Mouse (Mus musculus): ENCODE data around the gene Lhx8. TPM values are rescaled to one million over a fixed set of nuclear protein-coding genes. Genes with fewer than 3 reads are reported as not detected.

The Lhx8 gene
- under 1 TPM in 3 of 4 experiments, not detected in 1; 0.31 to 0.55 (median 0.38) TPM for total RNA-seq (2022)

DNA sequence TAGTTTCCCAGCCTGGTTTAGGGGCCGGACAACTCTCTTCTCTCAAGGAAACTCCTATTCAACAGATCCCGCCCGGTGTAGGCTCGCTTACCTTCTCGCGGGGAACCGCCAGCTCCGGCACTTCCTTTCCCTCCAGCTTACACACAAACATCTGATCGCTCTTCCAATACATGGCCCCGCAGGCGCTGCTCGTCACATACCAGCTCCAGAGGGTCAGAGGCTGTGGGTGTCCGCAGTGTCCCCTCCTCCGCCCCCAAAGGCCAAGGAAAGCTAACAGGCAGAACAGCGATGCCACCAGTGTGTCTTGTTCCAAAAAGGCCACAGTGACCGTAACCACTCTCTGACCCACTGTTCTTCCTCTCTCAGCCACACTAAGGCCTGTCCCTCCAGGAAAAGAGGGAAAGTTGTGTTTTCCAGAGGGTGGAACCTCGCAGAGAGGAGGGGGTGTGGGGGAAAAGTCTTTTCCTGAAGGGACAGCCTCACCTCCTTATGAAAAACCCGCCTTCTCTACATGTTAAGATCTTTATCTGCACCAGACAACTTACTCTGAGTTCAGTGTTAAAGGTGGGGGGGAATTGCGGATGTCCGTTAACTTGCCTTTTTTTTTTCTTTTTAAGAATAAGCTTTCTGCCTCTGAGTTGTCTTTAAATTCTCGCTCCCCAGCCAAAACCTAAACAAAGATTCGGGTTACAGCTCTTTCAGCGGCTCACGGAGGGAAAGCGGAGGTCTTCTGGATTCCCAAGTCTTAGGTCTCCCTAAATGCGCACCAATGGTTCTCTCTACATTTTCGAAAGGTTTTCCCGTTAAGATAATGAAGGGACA is at the start of gene Lhx8:
Lhx8 (minus strand) TSS at position 479 of the 822 bp plus-strand sequence.
- DNase-seq = no peak

DNA sequence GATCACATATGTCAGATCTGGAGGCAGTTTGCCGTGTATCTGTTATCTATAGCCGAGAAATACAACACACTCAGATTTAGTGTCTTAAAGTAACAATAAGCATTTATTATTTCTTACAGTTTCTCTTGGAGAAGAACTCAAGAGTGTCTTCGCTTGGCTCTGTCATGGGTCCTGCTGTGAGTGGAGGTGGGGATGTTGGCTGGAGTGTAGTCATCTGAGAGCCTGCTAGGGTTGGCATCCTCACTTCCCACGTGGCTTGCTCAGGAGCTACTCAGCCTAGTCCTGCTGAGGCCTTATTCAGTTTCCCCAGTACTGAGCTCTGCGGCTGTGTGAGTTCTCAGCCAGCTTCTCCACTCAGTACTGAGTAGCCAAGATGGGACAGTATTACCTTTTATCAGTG is 43.1 kb upstream of the Lhx8 start:
- DNase-seq = no peak

DNA sequence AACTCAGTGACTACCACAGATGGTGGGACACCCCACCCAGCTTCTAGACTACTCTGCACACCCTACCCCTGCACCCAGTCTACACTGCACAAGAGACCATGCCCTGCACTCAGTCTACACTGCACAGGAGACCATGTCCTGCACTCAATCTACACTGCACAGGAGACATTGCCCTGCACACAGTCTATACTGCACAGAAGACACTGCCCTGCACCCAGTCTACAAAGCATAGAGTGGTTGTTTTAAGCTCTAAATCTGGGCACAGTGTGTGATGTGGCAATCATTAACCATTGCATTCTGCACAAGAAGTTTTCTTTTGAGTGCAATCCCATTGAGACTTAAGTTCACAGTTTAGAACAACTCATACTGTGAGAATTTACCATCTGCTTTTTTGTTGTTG is 42.2 kb upstream of the Lhx8 start:
- no peak for DNase-seq

DNA sequence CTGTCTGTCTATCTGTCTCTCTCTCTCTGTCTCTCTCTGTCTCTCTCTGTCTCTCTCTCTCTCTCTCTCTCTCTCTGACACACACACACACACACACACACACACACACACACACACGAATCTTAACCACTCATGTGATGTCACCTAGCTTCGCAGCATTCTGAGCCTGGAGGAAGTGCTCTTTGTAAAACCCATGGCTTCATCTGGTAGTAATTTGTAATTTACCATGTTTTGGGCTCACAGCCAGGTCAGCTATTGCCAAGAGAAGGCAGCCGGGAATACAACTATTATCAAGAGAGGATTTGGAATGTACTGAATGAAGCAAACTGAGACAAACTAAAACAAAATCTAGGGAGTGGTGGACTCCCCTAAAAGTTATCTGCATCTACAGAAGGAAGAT is 36.9 kb upstream of the Lhx8 start:
- no peak for DNase-seq

DNA sequence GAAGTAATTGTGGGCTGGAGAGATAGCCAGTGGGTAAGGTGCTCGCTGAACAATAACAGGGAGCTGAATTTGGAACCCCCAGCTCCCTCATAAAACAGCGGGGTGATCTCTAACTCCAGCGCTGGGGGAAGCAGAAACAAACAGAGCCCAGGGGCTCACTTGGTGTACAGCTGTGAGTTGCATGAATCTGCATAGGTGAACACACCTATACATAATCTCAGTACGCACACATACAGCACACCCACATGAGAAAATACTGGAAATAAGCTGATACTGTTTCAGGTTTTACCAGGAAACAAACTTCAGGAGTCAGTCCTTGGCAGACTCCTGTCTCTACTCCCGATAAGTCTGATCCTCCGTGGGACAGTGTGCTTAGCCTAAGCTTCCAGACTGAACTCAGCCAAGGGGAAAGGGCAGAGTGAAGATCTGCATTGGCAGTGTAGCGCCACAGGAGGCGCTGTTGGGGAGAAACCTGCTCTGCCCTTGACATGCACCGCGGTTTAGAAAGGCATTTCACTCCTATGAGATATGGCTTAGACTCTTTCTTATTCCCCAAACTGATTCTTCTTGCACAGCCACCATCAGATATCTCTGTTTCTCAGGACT is 34.2 kb upstream of the Lhx8 start:
- no peak for DNase-seq

DNA sequence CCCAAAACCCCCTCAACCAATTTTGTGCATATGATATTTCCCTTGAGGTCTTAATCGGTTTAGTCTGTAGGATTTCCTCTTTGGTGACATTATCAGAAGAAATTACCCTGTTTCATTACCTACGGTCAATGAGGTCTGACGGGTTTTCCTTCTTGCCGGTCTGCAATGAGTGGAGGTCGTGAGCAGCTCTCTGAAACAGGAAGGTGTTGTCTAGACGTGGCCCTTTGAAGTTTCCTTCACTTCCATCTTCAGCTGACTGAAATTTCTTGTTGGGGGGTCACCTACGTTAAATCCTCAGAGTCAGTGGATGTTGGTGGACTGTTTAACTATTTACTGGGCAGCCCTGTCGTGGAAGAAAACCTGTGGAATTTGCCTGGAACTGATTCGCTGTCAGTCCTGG is 33.0 kb upstream of the Lhx8 start:
- no peak for DNase-seq

DNA sequence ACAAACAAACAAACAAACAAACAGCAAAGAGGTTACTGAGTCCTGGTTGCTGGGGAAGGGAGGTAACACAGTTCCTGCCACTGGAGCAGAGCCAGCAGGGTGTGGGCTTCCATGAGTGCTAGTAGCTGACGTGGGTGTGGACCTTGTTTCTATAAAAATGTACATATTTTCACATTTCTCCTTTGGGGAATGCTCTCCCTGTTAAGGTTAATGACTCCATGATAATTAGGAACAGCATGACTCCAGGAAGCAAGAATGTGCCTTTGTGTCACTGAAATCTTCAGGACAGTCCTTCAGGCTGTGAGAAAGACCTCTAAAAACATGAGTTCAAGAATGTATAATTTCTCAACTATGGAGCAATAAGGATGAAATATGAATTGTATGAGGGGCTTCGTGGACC is 28.8 kb upstream of the Lhx8 start:
- DNase-seq = no peak

DNA sequence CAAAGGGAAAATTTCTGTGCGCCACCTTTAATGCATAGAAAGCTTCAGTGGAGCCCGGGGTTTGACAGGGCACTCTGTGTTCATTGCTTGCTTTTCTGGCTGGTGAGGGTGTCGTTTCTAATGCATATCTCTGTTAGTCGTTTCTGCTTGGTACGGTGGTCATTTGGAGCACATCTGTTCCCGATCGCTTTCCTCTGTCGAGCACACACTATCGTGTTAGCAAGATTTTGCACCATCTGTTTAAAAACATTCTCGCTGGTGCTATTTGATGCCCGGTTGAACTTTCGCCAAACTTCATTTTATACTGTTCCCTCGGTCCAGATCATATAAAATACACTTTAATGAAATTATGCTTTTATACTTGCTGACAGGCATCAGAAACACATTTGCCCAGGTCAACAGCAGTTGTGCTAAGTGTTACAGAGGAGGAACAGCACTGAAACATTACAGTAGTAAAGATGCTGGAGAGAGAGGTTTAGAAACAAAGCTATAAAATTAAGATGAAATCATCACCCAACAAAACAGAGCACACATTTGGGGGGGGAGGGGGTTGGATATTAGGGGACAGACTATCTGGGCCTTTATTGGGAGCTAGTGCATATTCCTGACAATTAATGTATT is 9.9 kb upstream of the Lhx8 start:
- no peak for DNase-seq

DNA sequence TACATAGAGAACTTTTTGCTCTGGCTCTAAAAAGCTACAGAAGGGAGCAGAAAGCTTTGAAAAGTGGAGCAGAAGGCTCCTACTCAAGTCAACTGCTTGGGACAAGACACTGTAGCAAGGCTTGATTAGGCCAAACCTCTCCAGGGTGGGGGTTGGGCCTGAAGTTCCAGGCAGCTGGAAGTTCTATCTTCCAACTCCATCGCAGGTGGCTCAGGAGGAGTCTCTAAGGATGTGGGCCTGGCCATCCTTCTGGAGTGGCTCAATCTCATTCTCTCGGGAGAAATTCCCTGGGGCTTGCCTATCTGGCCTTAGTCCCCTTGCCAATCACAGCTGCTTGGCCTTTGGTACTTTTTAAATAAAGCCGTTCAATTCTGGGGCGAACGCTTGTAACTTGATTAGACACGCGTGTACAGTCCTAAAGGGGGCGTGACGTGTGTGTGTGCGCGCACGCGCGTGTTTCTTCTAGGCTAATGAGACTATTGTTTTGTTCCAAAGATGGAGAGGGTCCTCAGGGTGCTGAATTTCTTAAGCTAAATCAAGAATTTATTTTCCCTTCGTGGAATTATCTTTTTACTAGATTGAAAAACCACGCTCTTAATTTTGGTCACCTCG is 9.3 kb upstream of the Lhx8 start:
- no peak for DNase-seq

DNA sequence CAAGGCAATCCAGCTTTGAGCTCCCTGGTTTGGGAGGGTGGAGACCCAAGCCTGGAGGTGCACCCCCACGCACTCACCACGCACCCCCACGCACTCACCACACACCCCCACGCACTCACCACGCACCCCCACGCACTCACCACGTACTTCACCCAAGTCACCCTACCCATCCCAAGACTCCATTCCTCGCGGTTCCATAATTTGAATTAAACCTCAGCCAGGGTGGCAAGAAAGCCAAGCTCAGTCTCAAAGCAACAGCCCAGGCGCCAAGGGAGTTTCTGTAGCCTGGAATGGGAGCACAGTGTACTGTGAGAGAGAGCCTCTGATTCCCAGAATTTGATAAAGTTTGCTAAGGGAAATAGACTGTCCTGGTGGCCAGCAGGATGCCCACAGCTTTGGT is 4.3 kb upstream of the Lhx8 start:
- no peak for DNase-seq

DNA sequence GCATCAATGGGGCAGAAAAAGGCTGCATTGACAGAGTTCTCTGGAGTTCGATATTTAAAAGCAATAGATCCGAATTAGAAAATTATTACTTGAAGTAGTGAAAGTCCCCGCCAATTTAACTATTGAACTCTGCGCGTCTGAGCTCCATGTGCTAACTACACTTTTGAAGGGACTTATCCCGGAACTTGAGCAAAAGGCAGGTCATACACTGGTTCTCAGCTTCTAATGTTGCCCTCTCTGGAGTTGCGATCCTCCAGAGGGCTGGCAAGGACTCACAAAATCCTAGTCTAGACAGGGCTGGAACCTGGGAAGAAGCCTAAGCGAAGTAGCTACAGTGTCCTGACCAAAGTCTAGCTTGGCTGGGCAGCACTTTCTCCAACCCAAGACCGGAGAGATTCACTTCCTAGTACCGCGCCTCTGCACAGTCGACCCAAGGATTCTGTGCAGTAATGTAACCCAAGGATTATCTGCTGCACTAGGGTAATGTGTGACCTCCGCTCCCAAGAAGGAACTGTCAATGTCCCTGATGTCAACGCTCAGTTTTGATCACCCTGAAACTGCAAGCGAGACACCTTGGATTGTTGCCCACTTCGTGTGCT is 3.0 kb upstream of the Lhx8 start:
- DNase-seq = no peak

DNA sequence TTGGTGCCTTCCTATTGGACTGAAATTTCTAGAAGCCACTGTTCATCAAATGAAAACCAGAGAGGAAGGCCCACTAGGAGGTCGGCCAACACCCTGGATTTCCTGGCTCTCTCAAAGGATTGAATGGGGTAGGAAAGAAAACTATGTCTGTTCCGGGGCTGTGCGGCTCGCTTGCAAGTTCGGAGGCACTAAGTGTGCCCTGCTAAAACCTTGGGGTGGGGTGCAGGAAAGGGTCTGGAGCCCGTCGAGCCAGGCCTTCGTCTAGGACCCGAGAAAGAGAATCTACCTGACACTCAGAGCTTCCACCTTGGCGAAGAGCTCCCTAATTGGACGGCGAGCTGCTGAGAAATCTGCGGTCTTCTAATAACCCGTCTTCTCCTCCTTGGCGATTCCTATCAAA is 2.5 kb upstream of the Lhx8 start:
- no peak for DNase-seq

DNA sequence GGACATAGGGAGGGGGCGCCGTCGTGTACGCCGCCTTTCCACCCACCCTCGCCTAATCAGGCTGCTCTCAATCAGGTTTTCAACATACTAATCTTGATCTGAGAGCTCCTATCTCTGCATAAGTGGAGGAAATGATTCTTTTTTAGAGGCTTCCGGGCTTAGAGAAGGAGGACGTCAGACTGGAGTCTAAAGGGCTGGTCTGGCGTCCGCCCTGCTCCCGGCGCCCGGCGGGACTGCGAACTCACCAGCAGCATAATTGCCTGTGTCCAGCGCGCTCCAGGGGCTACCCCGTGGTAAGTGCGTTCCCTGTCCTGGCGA is 1.7 kb upstream of the Lhx8 start:
- no peak for DNase-seq

DNA sequence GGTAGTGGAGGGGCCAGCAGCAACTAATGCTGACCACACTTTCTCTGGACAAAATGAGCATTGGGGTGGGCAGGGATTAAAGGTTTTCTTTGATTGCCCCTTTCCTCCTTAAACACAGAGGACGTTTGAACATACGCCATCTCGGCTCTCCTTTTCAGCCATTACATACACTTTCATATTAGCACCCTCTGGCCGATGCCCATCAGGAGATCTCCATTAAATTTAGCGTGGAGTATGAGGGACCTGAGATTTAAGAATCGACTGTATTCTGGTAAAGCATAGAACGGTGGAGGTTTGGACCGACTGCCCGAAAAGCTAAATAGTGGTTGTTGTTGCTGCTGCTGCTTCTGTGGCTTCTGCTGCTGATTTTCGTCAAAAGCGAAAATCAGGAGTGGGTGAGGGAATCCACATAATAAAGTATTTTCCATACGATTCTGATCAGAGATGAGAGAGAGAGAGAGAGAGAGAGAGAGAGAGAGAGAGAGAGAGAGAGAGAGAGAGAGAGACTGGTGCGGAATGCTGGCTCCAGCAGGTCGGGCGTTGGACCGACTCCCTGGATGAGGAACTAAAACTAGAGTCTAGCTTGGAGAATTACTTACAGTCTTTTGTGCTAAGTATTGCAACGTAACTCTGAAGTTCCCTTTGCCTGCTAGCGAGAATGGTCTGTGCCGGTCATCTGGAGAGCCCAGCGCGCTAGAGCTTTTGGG is 1.2 kb upstream of the Lhx8 start:
- DNase-seq = no peak

DNA sequence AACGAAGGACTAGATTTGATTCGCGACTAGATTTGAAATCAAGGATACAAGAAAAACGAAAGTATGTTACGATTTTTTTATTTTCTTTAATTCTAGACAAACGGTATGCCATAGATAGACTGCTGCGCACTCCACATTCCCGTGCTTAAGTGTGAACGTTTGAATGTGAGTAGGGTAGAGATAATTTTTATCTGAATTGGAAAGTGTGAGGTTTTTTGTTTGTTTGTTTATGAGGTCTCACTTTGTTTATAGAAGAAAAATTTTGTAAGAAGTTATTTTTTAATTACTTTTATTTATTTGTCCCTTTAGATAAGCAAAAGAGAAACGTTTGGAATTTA is 513 bp upstream of the Lhx8 start:
- no peak for DNase-seq

DNA sequence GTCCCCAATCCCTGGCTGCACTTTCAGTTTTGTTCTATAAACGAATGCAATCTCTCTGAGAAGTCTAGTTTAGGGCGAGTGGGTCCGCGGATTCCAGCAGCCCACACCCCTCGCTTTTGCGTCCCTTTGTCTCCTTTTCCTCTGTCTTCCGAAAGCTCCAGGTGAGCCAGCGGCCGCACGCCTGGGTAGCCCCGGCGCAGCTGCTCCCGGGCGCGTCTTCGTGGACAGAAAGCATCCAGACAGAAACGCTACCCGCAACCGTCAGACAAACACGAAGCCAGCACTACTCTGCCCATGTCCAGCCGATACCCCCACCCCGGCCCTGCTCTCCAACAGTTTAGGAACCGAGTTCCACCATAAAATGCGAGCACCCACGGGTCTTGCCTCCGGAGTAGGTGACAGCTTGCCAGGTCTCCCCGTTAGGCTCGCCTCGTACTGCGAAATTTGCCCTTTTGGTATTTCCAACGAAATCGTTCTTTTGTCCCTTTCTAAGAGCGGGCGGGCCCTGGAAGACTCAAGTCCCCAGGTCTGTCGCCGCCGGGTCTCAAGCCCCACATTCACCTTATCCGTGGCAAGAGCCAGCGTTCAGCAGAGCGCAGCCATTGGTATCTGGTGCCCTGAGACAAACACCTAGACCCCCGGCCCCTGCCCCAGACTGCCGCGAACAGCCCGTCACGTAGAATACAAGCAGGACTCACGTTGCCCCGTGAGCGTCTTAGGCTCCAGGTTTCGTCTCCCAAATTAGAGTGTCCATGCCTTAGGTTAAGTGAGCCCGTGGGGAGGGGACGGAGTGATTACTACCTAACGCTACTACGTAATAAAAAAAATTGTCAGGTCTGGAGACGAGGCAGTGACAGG is 907 bp downstream of the Lhx8 start:
- DNase-seq = no peak

DNA sequence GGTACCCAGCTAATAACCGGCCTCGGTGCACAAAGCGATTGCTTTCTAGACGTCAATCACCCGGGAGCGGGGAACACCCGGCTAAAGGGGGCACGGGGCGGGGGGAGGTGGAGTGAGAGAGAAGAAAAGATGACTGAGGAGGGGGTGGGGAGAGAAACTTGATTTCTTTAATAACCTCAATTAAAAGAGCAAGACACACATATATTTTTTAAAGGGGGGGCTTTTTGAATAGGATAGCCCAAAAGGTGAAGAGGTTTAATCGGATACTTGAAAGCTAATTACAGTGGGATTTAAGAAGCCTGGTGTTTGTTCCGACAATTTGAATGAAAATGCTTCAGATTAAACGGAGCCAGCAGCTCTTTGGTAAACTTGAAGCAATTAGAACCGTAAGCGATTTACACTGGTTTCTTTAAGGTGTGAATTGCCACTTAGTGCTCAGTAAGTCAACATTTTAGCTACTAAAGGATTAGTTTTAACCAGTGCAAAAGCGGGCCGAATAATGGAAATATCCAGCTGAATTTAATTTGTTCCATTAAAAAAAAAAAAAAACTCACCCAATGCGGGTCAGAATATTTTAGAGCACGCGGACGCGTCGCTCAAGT is 1.6 kb downstream of the Lhx8 start:
- DNase-seq = no peak

DNA sequence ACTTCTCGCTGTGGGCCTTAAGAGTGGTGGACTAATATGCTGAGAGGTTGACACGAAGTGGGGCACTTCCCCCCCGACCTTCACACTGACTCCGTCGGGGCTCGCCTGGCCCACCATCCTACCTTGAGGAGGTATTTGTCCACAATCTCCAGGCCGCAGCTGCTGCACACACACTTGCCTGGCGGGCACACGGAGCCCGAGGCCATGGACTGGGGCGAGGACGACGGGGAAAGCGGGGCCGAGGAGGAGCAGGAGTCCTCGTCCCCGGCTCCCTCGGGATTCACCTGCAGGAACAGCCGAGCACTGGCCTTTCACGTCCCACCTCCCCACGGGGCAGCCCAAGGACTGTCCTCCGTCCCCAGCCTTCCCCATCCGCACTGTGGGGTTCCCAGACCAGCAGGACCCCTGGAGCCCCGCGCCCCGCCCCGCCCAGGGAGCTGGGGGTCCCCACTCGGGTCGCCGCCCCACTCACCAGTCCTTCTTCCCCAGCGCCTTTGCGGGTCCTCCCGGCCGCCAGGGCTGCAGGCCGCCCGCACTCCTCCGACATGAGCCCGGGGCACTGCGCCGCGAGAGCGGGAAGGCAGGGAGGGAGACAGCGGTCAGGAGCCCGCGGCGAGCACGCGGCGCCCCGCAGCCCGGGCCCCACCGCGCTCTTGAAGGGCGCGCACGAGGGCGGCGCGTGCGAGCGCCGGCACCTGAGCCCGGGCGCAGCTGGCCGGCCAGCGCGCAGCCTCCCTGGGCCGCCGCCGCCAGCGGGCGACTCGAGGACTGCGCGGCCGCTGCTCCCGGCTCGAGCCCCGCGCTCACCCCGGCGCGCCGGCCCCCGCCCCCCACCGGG is 2.4 kb downstream of the Lhx8 start:
- DNase-seq = no peak

DNA sequence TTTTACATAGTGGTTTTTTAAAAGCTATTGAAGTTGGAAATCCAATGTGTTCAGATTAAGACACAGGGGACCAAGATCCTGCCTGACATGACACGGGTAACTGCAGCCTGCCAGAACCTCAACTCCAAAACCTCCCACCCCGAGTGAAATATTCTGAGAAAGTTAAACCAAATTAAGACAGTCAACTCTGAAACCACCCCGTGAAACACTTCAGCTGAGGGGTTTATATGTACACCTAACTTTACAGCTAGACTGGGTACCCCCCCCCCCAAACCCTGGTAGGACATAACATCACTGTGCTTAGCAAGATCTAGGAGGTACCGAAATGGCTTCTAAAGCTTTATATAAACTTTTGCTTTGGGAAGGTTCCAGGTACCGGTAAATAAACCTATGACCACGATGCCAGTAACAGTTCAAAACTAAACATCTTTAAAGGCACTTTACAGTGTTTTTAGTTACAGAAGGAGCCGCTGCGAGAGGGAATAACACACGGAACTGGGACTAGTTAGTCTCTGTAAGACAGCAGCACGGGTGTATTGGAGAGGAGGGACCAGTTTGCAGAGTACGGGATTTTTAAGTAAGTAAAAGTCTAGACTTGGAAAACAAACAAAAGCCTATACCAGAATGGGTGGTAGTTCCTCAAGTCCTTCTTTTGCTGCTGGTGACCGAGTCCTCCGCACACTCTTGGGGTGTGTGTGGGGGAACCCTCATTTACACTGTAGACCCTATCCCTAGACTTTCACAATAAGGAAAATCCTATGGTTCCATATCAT is 3.2 kb downstream of the Lhx8 start:
- no peak for DNase-seq

All from adrenal gland, adult 8-10 months (tissue).